ENCODE assay signal across 8 mouse cellular contexts in the genomic region with DNA sequence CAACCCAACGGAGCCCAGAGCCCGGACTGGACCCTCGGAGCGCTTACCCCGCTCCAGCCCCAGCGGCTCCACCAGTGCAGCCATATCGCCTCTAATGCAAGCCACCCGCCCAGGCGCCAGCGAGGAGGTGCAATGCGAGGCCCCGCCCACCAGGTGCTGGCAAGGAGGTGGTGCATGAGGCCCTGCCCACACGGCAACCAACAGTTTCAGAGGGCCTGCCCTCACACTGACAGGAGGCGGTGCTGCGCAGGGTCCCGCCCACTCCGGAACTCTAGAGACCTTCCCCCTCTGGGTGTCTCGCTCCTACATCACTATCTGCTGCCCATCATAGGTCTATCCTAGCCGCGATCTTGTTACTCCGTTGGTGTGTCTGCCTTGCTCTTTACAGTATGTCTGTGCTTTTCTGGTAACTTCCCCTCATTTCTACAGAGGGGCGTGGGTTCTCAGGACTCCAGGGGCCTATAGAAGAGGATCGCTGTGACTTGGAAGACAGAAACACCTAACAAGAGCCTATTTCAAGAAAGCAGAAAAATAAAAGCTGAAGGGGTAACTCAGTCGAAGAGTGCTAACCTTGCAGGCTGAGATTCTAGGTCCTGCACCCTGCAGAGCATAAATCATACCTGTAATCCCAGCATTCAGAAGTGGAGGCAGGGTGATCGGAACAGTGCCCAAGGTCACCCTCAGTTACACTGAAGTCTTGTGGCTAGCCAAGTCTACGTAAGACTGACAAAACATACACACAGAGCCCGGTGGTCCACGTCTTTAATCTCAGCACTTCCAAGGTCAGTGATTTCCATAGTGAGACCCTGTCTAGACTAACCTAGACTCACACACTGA. TPM values are rescaled to one million over a fixed set of nuclear protein-coding genes. Genes with fewer than 3 reads are reported as not detected.
DNase-seq lines count a peak whose midpoint lies in the region; ATAC-seq lines count a peak whose summit lies in the region.

Lin7b (minus strand) TSS at position 109 of the 837 bp plus-strand sequence.

- intact Hi-C loops in gastrocnemius, postnatal 36 days (cut with DNase I), result no loop called here
- intact Hi-C loops in left cerebral cortex, postnatal 10 days (cut with DNase I), result no loop called here

- WGBS in intestine, embryonic 14.5 days, result 13% methylated on average over 28 of the region's 28 CpGs

- peak; percentile 93 for DNase-seq in adrenal gland, adult 2 months
- DNase-seq in embryo, embryonic 11.5 days (ENCODE audit: low read depth, low spot score), result peak; percentile 77
- DNase-seq in gastrocnemius, postnatal 36 days, result peak; percentile 75 to 78
- peak; percentile 94 for DNase-seq in intestine, embryonic 14.5 days (ENCODE audit: low spot score)
- DNase-seq in left cerebral cortex, postnatal 10 days (ENCODE audit: extremely low spot score in 1 of 2, low spot score in 2 of 2), result peak; percentile 88 to 93
- peak; percentile 90 for DNase-seq in right cerebral cortex, postnatal 14 days
- peak; percentile 82 for DNase-seq in urinary bladder, postnatal 25 days (ENCODE audit: low spot score)

- peak within 1 kb of the TSS; percentile 48 for H3K4me3 ChIP-seq in intestine, embryonic 14.5 days (ENCODE audit: low read depth, low read length)

- peak within 1 kb of the TSS; percentile 8; the same call in 1 of the 2 replicates for H3K9ac ChIP-seq in intestine, embryonic 14.5 days (ENCODE audit: low read length)

- peak; percentile 79 for ATAC-seq in intestine, embryonic 14.5 days (replicated peaks; ENCODE audit: low FRiP score, low TSS enrichment, low read depth)
- peak; percentile 75 for ATAC-seq in megakaryocyte-erythroid progenitor cell, adult 5-6 weeks (replicated peaks; ENCODE audit: low FRiP score, low TSS enrichment, poor library complexity, severe bottlenecking)

- peaks cover 19% of the 10 kb centered on the region for H3K27me3 ChIP-seq in intestine, embryonic 14.5 days (replicated peaks; ENCODE audit: control insufficient read depth, insufficient read depth, low read length)

- H3K9me3 ChIP-seq in intestine, embryonic 14.5 days (ENCODE audit: control insufficient read depth, low read length), result no peaks in the 10 kb centered on the region

- no peak within 1 kb of the TSS for H3K27ac ChIP-seq in intestine, embryonic 14.5 days (ENCODE audit: low read depth)

- peaks cover 15% of the 10 kb centered on the region; the same call in 1 of the 2 replicates for H3K4me1 ChIP-seq in intestine, embryonic 14.5 days (replicated peaks; ENCODE audit: control insufficient read depth, insufficient read depth, low read length)

- peaks cover 34% of the 10 kb centered on the region for H3K36me3 ChIP-seq in intestine, embryonic 14.5 days (ENCODE audit: control insufficient read depth, insufficient read depth, low read length)

- peak within 1 kb of the TSS; percentile 80 for H3K4me2 ChIP-seq in intestine, embryonic 14.5 days (ENCODE audit: low read length)

RNA-seq across cellular contexts. Expression of gene Lin7b, which starts in this region (rescaled TPM):
- 1 to 10 TPM; 2.4 to 3.8 TPM for total RNA-seq in adrenal gland, adult 2 months (2021)
- polyA plus RNA-seq in adrenal gland, adult 2 months (2012; rRNA removed), result 5.7 and 10.3 TPM in 2 replicates
- not detected for total RNA-seq in gastrocnemius, postnatal 36 days (2021)
- polyA plus RNA-seq in intestine, embryonic 14.5 days (2014; fragmentation: Nextera tagmentation; extraction: Ambion mirVana), result 3.0 and 3.2 TPM in 2 replicates
- 100 to 1,000 TPM; 176 to 192 TPM for total RNA-seq in left cerebral cortex, postnatal 10 days (2021)
- 2.4 and 2.6 TPM in 2 replicates for total RNA-seq in megakaryocyte-erythroid progenitor cell, adult 5-6 weeks (2014; fragmentation: Nextera tagmentation)
- not detected in 2 replicates for total RNA-seq in megakaryocyte-erythroid progenitor cell, adult 5-6 weeks (2017)

Comparison
In these comparisons a context has a peak if more than half of its experiments do, and no peak if none do; other contexts are left out.
1. RNA of gene Lin7b (total RNA-seq): 176 to 192 TPM in left cerebral cortex, postnatal 10 days; 2.4 to 3.8 TPM in adrenal gland, adult 2 months, 2.4 to 2.6 TPM in megakaryocyte-erythroid progenitor cell, adult 5-6 weeks and not detected in gastrocnemius, postnatal 36 days; every median in the first group is over 10 times any median in the second.
2. Peak in DNase-seq in gastrocnemius, postnatal 36 days; RNA of the gene not detected or under 1 TPM.
3. Peak in every context shown above with its lines, with median percentiles within 50 percentile points of each other: DNase-seq.